ENCODE assay signal across 8 mouse cellular contexts in the genomic region with DNA sequence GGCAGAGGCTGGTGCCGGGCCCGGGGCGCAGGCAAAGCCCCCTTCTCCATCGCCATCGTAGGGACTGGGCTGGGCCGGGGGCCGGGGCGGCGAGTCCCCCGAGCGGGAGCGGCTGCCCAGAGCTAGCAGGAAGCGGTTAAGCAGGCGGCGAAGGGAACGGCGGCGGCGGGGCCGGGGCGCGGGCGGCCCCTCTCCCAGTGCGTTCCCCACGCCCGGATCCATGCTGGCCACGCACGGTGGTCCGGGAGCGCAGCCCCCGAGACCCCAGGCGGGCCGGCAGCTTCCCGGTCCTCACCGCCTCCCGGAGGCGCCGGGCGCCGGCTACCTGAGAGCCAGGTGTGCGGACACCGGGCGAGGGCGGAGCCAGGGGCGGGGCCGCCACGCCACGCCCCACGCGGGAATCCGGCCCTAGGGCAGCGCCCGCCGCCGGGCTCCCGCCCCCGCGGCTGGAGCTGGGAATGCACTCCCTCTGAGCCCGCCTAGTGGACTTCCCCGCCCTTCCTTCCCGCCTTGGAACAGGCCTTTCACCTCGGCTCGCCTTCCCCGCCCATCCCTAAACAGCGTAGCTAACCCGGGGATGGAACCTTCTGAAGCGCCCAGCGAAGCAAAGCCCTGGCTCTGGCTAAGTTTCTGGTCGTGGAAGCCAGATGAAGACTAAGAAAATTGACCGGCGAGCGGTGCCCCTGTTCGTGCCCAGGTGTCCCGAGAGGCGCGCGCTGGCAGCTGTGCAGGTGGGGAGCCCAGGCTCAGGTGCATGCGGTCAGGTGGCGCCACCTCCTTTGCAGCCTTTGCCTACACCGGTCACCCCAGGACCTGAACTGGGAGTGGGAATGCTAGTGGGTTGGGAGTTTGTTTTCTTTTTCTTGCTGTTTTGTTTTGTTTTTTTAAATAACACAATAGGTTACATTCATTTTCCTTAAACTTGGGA. TPM values are rescaled to one million over a fixed set of nuclear protein-coding genes. Genes with fewer than 3 reads are reported as not detected.
DNase-seq lines count a peak whose midpoint lies in the region; ATAC-seq lines count a peak whose summit lies in the region.
"Had no signal": no experiment of that assay in that cellular context is flagged by ENCODE, and none has a peak within 500 bp of the region (broad histone marks: within the 10 kb centered on the region; RNA-seq: fewer than 3 reads in every experiment).

A gene (minus strand): TSS at position 327 of the 928 bp plus-strand sequence.

- H3K4me3 ChIP-seq in liver, embryonic 11.5 days (ENCODE audit: low read depth, low read length): peak within 1 kb of the TSS; percentile 69

- no peaks in the 10 kb centered on the region; the same call in 1 of the 2 replicates for H3K4me1 ChIP-seq in liver, embryonic 11.5 days (replicated peaks; ENCODE audit: control insufficient read depth, insufficient read depth, low read length)

- peak within 1 kb of the TSS; percentile 3 for H3K9ac ChIP-seq in liver, embryonic 11.5 days (ENCODE audit: low read depth, low read length)

- intact Hi-C loops in gastrocnemius, postnatal 14 days (cut with DNase I; ENCODE audit: low total_unique reads): no loop called here

- DNase-seq in R1 (ENCODE audit: low read depth, low spot score): peak; percentile 90
- peak; percentile 20 for DNase-seq in brain, adult 2 months (ENCODE audit: low read depth, low spot score)
- peak; percentile 55 for DNase-seq in gastrocnemius, postnatal 14 days
- DNase-seq in induced T-regulatory cell, adult 2 months (ENCODE audit: low read depth): peak; percentile 17
- DNase-seq in liver, embryonic 11.5 days (ENCODE audit: low spot score): peak; percentile 42
- peak; percentile 64 for DNase-seq in neural tube, embryonic 10.5 days (ENCODE audit: extremely low spot score, low spot score)
- DNase-seq in thymus, postnatal 25 days: peak; percentile 16

- peak within 1 kb of the TSS; percentile 99 for H3K4me2 ChIP-seq in liver, embryonic 11.5 days

- ATAC-seq in liver, embryonic 11.5 days (replicated peaks; ENCODE audit: low FRiP score): peak; percentile 40; the same call in 1 of the 2 replicates

- H3K36me3 ChIP-seq in liver, embryonic 11.5 days (ENCODE audit: control insufficient read depth, insufficient read depth, low read length): no peaks in the 10 kb centered on the region

- peaks cover 33% of the 10 kb centered on the region for H3K27me3 ChIP-seq in liver, embryonic 11.5 days (replicated peaks; ENCODE audit: control insufficient read depth, insufficient read depth, low read length)

- H3K27ac ChIP-seq in liver, embryonic 11.5 days (ENCODE audit: low read depth, low read length): no peak within 1 kb of the TSS

- no peaks in the 10 kb centered on the region for H3K9me3 ChIP-seq in liver, embryonic 11.5 days (ENCODE audit: control insufficient read depth, low read length)

- WGBS in liver, embryonic 11.5 days: under 1% methylated on average over 67 of the region's 80 CpGs

RNA-seq across cellular contexts. Expression of the gene that starts here (rescaled TPM):
- total RNA-seq in gastrocnemius, postnatal 14 days (2021): under 1 TPM; 0.80 to 0.90 TPM
- polyA plus RNA-seq in liver, embryonic 11.5 days (2014; fragmentation: Nextera tagmentation; extraction: Ambion mirVana): 0.13 and 0.16 TPM in 2 replicates
- total RNA-seq: hematopoietic stem cell, adult 5-6 weeks had no signal

Comparison
In these comparisons a context has a peak if more than half of its experiments do, and no peak if none do; other contexts are left out.
1. Peak in DNase-seq in gastrocnemius, postnatal 14 days; RNA of the gene not detected or under 1 TPM.
2. Peak in DNase-seq, ATAC-seq, H3K4me3 ChIP-seq, H3K9ac ChIP-seq and H3K4me2 ChIP-seq in liver, embryonic 11.5 days; RNA of the gene not detected or under 1 TPM.
3. DNase-seq: peak in every context shown above with its lines; median percentile 90 in R1; 64 in neural tube, embryonic 10.5 days; 55 in gastrocnemius, postnatal 14 days; 42 in liver, embryonic 11.5 days; 20 in brain, adult 2 months; 17 in induced T-regulatory cell, adult 2 months; 16 in thymus, postnatal 25 days.